Mouse (Mus musculus) neural tube, embryonic 15.5 days (tissue): ENCODE results near the gene Col4a3bp. TPM values are rescaled to one million over a fixed set of nuclear protein-coding genes. Genes with fewer than 3 reads are reported as not detected.
"Not testable (repeated sequence)": the region's sequence is repeated elsewhere in the genome, so short reads cannot be mapped to it uniquely, and the experiment has no call there.

Source experiments
- ATAC-seq: fragments of 200-750 bp; cut with Nextera tagmentation; 2 replicates; pipeline ENCODE4 v1.8.0; 2017; ENCODE audit warnings: mild to moderate bottlenecking, moderate TSS enrichment, moderate library complexity; ENCODE audit not compliant: low FRiP score
- H3K27ac ChIP-seq: fragments of 300-500 bp; sonication (generic); replicated peaks from 2 replicates; pipeline ENCODE4 v1.5.1; 2015; ENCODE audit warnings: mild to moderate bottlenecking, inconsistent platforms
- H3K27me3 ChIP-seq: fragments of 300-500 bp; sonication (generic); replicated peaks from 2 replicates; pipeline ENCODE4 v1.6.1; 2015; ENCODE audit warnings: inconsistent platforms
- H3K36me3 ChIP-seq: fragments of 300-500 bp; sonication (generic); 2 replicates; pipeline ENCODE4 v1.6.1; 2015; ENCODE audit warnings: inconsistent platforms
- H3K4me1 ChIP-seq: fragments of 300-500 bp; sonication (generic); 2 replicates; pipeline ENCODE4 v1.6.1; 2015; ENCODE audit warnings: inconsistent platforms
- H3K4me2 ChIP-seq: fragments of 300-500 bp; sonication (generic); 2 replicates; pipeline ENCODE4 v1.6.1; 2015; ENCODE audit warnings: inconsistent platforms, mild to moderate bottlenecking, moderate library complexity
- H3K4me3 ChIP-seq: fragments of 300-500 bp; sonication (generic); replicated peaks from 2 replicates; pipeline ENCODE4 v1.5.1; 2015; ENCODE audit warnings: mild to moderate bottlenecking, inconsistent platforms
- H3K9ac ChIP-seq: fragments of 300-500 bp; sonication (generic); replicated peaks from 2 replicates; pipeline ENCODE4 v1.6.1; 2015; ENCODE audit warnings: mild to moderate bottlenecking, inconsistent platforms
- H3K9me3 ChIP-seq: fragments of 300-500 bp; sonication (generic); replicated peaks from 2 replicates; pipeline ENCODE4 v1.6.1; 2016; ENCODE audit warnings: inconsistent platforms
- WGBS: fragments of 180-500 bp; shearing (Covaris S2); methylation state at CpG from one replicate; pipeline ENCODE4 v1.1.7; 2015; ENCODE audit warnings: mixed read lengths; 5-methylcytosine and 5-hydroxymethylcytosine counted together
- polyA plus RNA-seq: library from polyadenylated mRNA; unstranded; fragments of >200 nt; fragmentation: Nextera tagmentation; extraction: Ambion mirVana; gene quantifications from 2 replicates; pipeline ENCODE4 v1.2.1, GENCODE M21; 2015

The Col4a3bp gene
- polyA plus RNA-seq, 1 experiment from 2014 or later = 9.0 TPM

GRCm38 (mm10) chr13:96656673-96657072 lies 114.3 kb downstream of the Col4a3bp start:
- WGBS = 77% methylated on average over 1 of the region's 1 CpGs
- no peak overlapping the region for H3K9ac ChIP-seq
- no peak overlapping the region for H3K4me2 ChIP-seq
- no peak overlapping the region for H3K27ac ChIP-seq
- H3K27me3 ChIP-seq = no peaks in the 10 kb centered on the region
- H3K36me3 ChIP-seq = peaks cover 89% of the 10 kb centered on the region
- H3K4me1 ChIP-seq = peaks cover 7% of the 10 kb centered on the region
- no peak overlapping the region for H3K4me3 ChIP-seq
- no peaks in the 10 kb centered on the region for H3K9me3 ChIP-seq
- ATAC-seq = no peak

GRCm38 (mm10) chr13:96658936-96659335 lies 116.5 kb downstream of the Col4a3bp start:
- no peak for ATAC-seq
- 85% methylated on average over 7 of the region's 7 CpGs for WGBS

GRCm38 (mm10) chr13:96660095-96660860 lies 117.9 kb downstream of the Col4a3bp start:
- H3K4me2 ChIP-seq = no peak overlapping the region
- ATAC-seq = peak; percentile 51; the same call in 1 of the 2 replicates
- no peak overlapping the region for H3K4me3 ChIP-seq
- H3K36me3 ChIP-seq = peaks cover 93% of the 10 kb centered on the region
- WGBS = 49% methylated on average over 10 of the region's 10 CpGs
- H3K4me1 ChIP-seq = peaks cover 7% of the 10 kb centered on the region
- H3K9ac ChIP-seq = no peak overlapping the region
- H3K27me3 ChIP-seq = no peaks in the 10 kb centered on the region
- no peak overlapping the region for H3K27ac ChIP-seq
- no peaks in the 10 kb centered on the region for H3K9me3 ChIP-seq

More at GRCm38 (mm10) chr13:96658936-96659335, 116.5 kb downstream of the Col4a3bp start:
- no peak overlapping the region for H3K9ac ChIP-seq
- no peak overlapping the region for H3K27ac ChIP-seq
- H3K36me3 ChIP-seq = peaks cover 93% of the 10 kb centered on the region
- no peak overlapping the region for H3K4me2 ChIP-seq
- H3K4me1 ChIP-seq = peaks cover 7% of the 10 kb centered on the region
- no peaks in the 10 kb centered on the region for H3K27me3 ChIP-seq
- no peaks in the 10 kb centered on the region for H3K9me3 ChIP-seq
- no peak overlapping the region for H3K4me3 ChIP-seq

GRCm38 (mm10) chr13:96663120-96663519 lies 120.7 kb downstream of the Col4a3bp start:
- ATAC-seq = not testable (repeated sequence)

GRCm38 (mm10) chr13:96664419-96664974 lies 122.1 kb downstream of the Col4a3bp start:
- H3K27me3 ChIP-seq = no peaks in the 10 kb centered on the region
- no peak for ATAC-seq
- no peak overlapping the region for H3K9ac ChIP-seq
- no peak overlapping the region for H3K4me3 ChIP-seq
- H3K36me3 ChIP-seq = peaks cover 60% of the 10 kb centered on the region
- no peak overlapping the region for H3K4me2 ChIP-seq
- H3K27ac ChIP-seq = no peak overlapping the region
- 89% methylated on average over 7 of the region's 7 CpGs for WGBS
- H3K9me3 ChIP-seq = no peaks in the 10 kb centered on the region
- H3K4me1 ChIP-seq = peaks cover 38% of the 10 kb centered on the region

More at GRCm38 (mm10) chr13:96663120-96663519, 120.7 kb downstream of the Col4a3bp start:
- H3K27me3 ChIP-seq, H3K27ac ChIP-seq, H3K9me3 ChIP-seq, H3K9ac ChIP-seq, H3K4me3 ChIP-seq, H3K4me2 ChIP-seq: not testable (repeated sequence)
- H3K36me3 ChIP-seq = peaks cover 74% of the 10 kb centered on the region
- WGBS = 95% methylated on average over 4 of the region's 4 CpGs
- H3K4me1 ChIP-seq = peaks cover 25% of the 10 kb centered on the region

GRCm38 (mm10) chr13:96670019-96670405 lies 127.6 kb downstream of the Col4a3bp start:
- Histone ChIP-seq H3K9ac (peak overlapping the region; percentile 94), H3K4me2 (peak overlapping the region; percentile 72), H3K27me3 (no peaks in the 10 kb centered on the region), H3K4me3 (peak overlapping the region; percentile 70), H3K36me3 (peaks cover 10% of the 10 kb centered on the region; the same call in 1 of the 2 replicates), H3K9me3 (no peaks in the 10 kb centered on the region), H3K4me1 (peaks cover 39% of the 10 kb centered on the region), H3K27ac (peak overlapping the region; percentile 97)
- ATAC-seq = no peak
- WGBS = 4% methylated on average over 13 of the region's 13 CpGs

GRCm38 (mm10) chr13:96670406-96671077 lies 128.1 kb downstream of the Col4a3bp start, which contains the start of gene Hmgcr:
Gene Hmgcr (minus strand): TSS chr13:96670936.
- WGBS = under 1% methylated on average over 70 of the region's 70 CpGs
- peak; percentile 100 for ATAC-seq

GRCm38 (mm10) chr13:96671078-96671905 lies 128.9 kb downstream of the Col4a3bp start:
- H3K36me3 ChIP-seq = no peaks in the 10 kb centered on the region
- peak overlapping the region; percentile 36; the same call in 1 of the 2 replicates for H3K9ac ChIP-seq
- H3K4me3 ChIP-seq = peak overlapping the region; percentile 70
- ATAC-seq = peak; percentile 2
- peak overlapping the region; percentile 97 for H3K27ac ChIP-seq
- H3K27me3 ChIP-seq = no peaks in the 10 kb centered on the region
- H3K4me2 ChIP-seq = peak overlapping the region; percentile 60
- H3K4me1 ChIP-seq = peaks cover 39% of the 10 kb centered on the region
- H3K9me3 ChIP-seq = no peaks in the 10 kb centered on the region
- 12% methylated on average over 31 of the region's 31 CpGs for WGBS

More at GRCm38 (mm10) chr13:96670406-96671077, 128.1 kb downstream of the Col4a3bp start, which contains the start of gene Hmgcr:
- H3K4me1 ChIP-seq = peaks cover 39% of the 10 kb centered on the region
- H3K9ac ChIP-seq = peak within 1 kb of the TSS; percentile 94
- H3K4me2 ChIP-seq = peak within 1 kb of the TSS; percentile 72
- peak within 1 kb of the TSS; percentile 70 for H3K4me3 ChIP-seq
- H3K27me3 ChIP-seq = no peaks in the 10 kb centered on the region
- no peaks in the 10 kb centered on the region for H3K9me3 ChIP-seq
- peak within 1 kb of the TSS; percentile 97 for H3K27ac ChIP-seq
- H3K36me3 ChIP-seq = 0 out of 2 replicates have a peak, but pooled peaks cover 5% of the 10 kb centered on the region

GRCm38 (mm10) chr13:96671906-96672234 lies 129.5 kb downstream of the Col4a3bp start:
- H3K4me1 ChIP-seq = peaks cover 34% of the 10 kb centered on the region
- no peaks in the 10 kb centered on the region for H3K36me3 ChIP-seq
- H3K27me3 ChIP-seq = no peaks in the 10 kb centered on the region
- ATAC-seq = no peak
- 0 out of 2 replicates have a peak overlapping the region, but pooled peaks have one; percentile 60 for H3K4me2 ChIP-seq
- WGBS = 76% methylated on average over 5 of the region's 5 CpGs
- H3K27ac ChIP-seq = peak overlapping the region; percentile 97
- no peak overlapping the region for H3K9ac ChIP-seq
- H3K4me3 ChIP-seq = no peak overlapping the region
- no peaks in the 10 kb centered on the region for H3K9me3 ChIP-seq

GRCm38 (mm10) chr13:96672276-96672675 lies 129.9 kb downstream of the Col4a3bp start:
- ATAC-seq = no peak
- H3K4me2 ChIP-seq = no peak overlapping the region
- no peak overlapping the region for H3K27ac ChIP-seq
- no peaks in the 10 kb centered on the region for H3K27me3 ChIP-seq
- 86% methylated on average over 6 of the region's 6 CpGs for WGBS
- no peaks in the 10 kb centered on the region for H3K36me3 ChIP-seq
- H3K4me3 ChIP-seq = no peak overlapping the region
- no peak overlapping the region for H3K9ac ChIP-seq
- no peaks in the 10 kb centered on the region for H3K9me3 ChIP-seq
- H3K4me1 ChIP-seq = peaks cover 30% of the 10 kb centered on the region

GRCm38 (mm10) chr13:96673817-96674216 lies 131.4 kb downstream of the Col4a3bp start:
- H3K27me3 ChIP-seq = no peaks in the 10 kb centered on the region
- ATAC-seq = no peak

More at GRCm38 (mm10) chr13:96673817-96674216, 131.4 kb downstream of the Col4a3bp start:
- Histone ChIP-seq H3K9me3 (no peaks in the 10 kb centered on the region), H3K36me3 (no peaks in the 10 kb centered on the region), H3K4me2 (no peak overlapping the region), H3K9ac (no peak overlapping the region), H3K4me1 (peaks cover 15% of the 10 kb centered on the region), H3K27ac (no peak overlapping the region), H3K4me3 (no peak overlapping the region)
- 81% methylated on average over 7 of the region's 7 CpGs for WGBS
